In genomic region chr4:102574226-102574625, GRCm38 (mm10) we compare ENCODE assay signal across 10 mouse cellular contexts.
DNase-seq lines count a peak whose midpoint lies in the region; ATAC-seq and TF ChIP-seq lines count a peak whose summit lies in the region.
"Had no signal": no experiment of that assay in that cellular context is flagged by ENCODE, and none has a peak within 500 bp of the region (broad histone marks: within the 10 kb centered on the region; RNA-seq: fewer than 3 reads in every experiment).

No protein-coding gene starts in this region.

- TF ChIP-seq EP300 in heart, adult 2 months (IDR thresholded peaks at IDR 0.05; ENCODE audit: insufficient read depth, low read depth, low read length), result peak; percentile 61; the same call in 1 of the 2 replicates
- no peak for TF ChIP-seq EP300 in stomach, postnatal 0 days (optimal IDR thresholded peaks at IDR 0.05)

- H3K27me3 ChIP-seq in intestine, embryonic 14.5 days (replicated peaks; ENCODE audit: control insufficient read depth, insufficient read depth, low read length), result no peaks in the 10 kb centered on the region
- no peaks in the 10 kb centered on the region for H3K27me3 ChIP-seq in intestine, embryonic 16.5 days (replicated peaks; ENCODE audit: control insufficient read depth, insufficient read depth, low read length)
- H3K27me3 ChIP-seq in heart, adult 2 months (ENCODE audit: control insufficient read depth, insufficient read depth, low read length), result no peaks in the 10 kb centered on the region
- no peaks in the 10 kb centered on the region for H3K27me3 ChIP-seq in myocyte (ENCODE audit: control insufficient read depth, insufficient read depth, insufficient read length)
- no peaks in the 10 kb centered on the region for H3K27me3 ChIP-seq in stomach, postnatal 0 days (ENCODE audit: control insufficient read depth, insufficient read depth, low read length)
- H3K27me3 ChIP-seq: hindbrain, embryonic 15.5 days; Patski had no signal

- H3K4me2 ChIP-seq in intestine, embryonic 14.5 days (ENCODE audit: low read length), result no peak overlapping the region
- no peak overlapping the region for H3K4me2 ChIP-seq in intestine, embryonic 16.5 days (ENCODE audit: low read depth, low read length)
- H3K4me2 ChIP-seq in myocyte (ENCODE audit: low read depth), result peak overlapping the region; percentile 51
- no peak overlapping the region for H3K4me2 ChIP-seq in stomach, postnatal 0 days (replicated peaks; ENCODE audit: low read depth)
- H3K4me2 ChIP-seq: hindbrain, embryonic 15.5 days had no signal

- no peak for ATAC-seq in intestine, embryonic 14.5 days (replicated peaks; ENCODE audit: low FRiP score, low TSS enrichment, low read depth)
- ATAC-seq in intestine, embryonic 16.5 days, result no peak
- ATAC-seq in megakaryocyte-erythroid progenitor cell, adult 5-6 weeks (replicated peaks; ENCODE audit: low FRiP score, low TSS enrichment, poor library complexity, severe bottlenecking), result no peak
- no peak for ATAC-seq in stomach, postnatal 0 days (ENCODE audit: low FRiP score, low TSS enrichment)
- ATAC-seq: Patski had no signal

- peak; percentile 71 for TF ChIP-seq POLR2A in heart, adult 2 months (IDR thresholded peaks at IDR 0.05; ENCODE audit: insufficient read depth, low read depth, low read length)
- no peak for TF ChIP-seq POLR2A in myocyte (IDR thresholded peaks at IDR 0.05; ENCODE audit: insufficient read length, low read depth)

- no peak overlapping the region for H3K9ac ChIP-seq in intestine, embryonic 14.5 days (ENCODE audit: low read length)
- no peak overlapping the region for H3K9ac ChIP-seq in intestine, embryonic 16.5 days (ENCODE audit: low read depth, low read length)
- H3K9ac ChIP-seq in heart, adult 2 months (ENCODE audit: low read depth, low read length), result peak overlapping the region; percentile 56
- no peak overlapping the region for H3K9ac ChIP-seq in stomach, postnatal 0 days (ENCODE audit: low read length)
- H3K9ac ChIP-seq: hindbrain, embryonic 15.5 days had no signal

- H3K27ac ChIP-seq in intestine, embryonic 14.5 days (ENCODE audit: low read depth), result no peak overlapping the region
- H3K27ac ChIP-seq in intestine, embryonic 16.5 days (ENCODE audit: low read length), result no peak overlapping the region
- H3K27ac ChIP-seq in heart, adult 2 months, result peak overlapping the region; percentile 89
- H3K27ac ChIP-seq in stomach, postnatal 0 days (replicated peaks), result no peak overlapping the region
- H3K27ac ChIP-seq: hindbrain, embryonic 15.5 days had no signal

- peaks cover 16% of the 10 kb centered on the region for H3K4me1 ChIP-seq in intestine, embryonic 14.5 days (replicated peaks; ENCODE audit: control insufficient read depth, insufficient read depth, low read length)
- H3K4me1 ChIP-seq in intestine, embryonic 16.5 days (ENCODE audit: control insufficient read depth, insufficient read depth, low read length), result peaks cover 8% of the 10 kb centered on the region
- peaks cover 30% of the 10 kb centered on the region for H3K4me1 ChIP-seq in heart, adult 2 months (ENCODE audit: control insufficient read depth, insufficient read depth, low read length)
- peaks cover 4% of the 10 kb centered on the region for H3K4me1 ChIP-seq in stomach, postnatal 0 days (replicated peaks; ENCODE audit: control insufficient read depth, insufficient read depth)

- H3K36me3 ChIP-seq in intestine, embryonic 14.5 days (ENCODE audit: control insufficient read depth, insufficient read depth, low read length), result no peaks in the 10 kb centered on the region
- H3K36me3 ChIP-seq in intestine, embryonic 16.5 days (ENCODE audit: control insufficient read depth, insufficient read depth, low read length), result no peaks in the 10 kb centered on the region
- H3K36me3 ChIP-seq in heart, adult 2 months (ENCODE audit: control insufficient read depth, insufficient read depth, low read length), result peaks cover 46% of the 10 kb centered on the region
- H3K36me3 ChIP-seq in myocyte (ENCODE audit: control insufficient read depth, insufficient read depth), result no peaks in the 10 kb centered on the region
- H3K36me3 ChIP-seq in stomach, postnatal 0 days (ENCODE audit: control insufficient read depth, insufficient read depth, low read length), result no peaks in the 10 kb centered on the region
- H3K36me3 ChIP-seq: hindbrain, embryonic 15.5 days had no signal

- no peaks in the 10 kb centered on the region for H3K9me3 ChIP-seq in intestine, embryonic 14.5 days (ENCODE audit: control insufficient read depth, low read length)
- H3K9me3 ChIP-seq in intestine, embryonic 16.5 days (ENCODE audit: control insufficient read depth, low read length), result no peaks in the 10 kb centered on the region
- no peaks in the 10 kb centered on the region for H3K9me3 ChIP-seq in stomach, postnatal 0 days (ENCODE audit: control insufficient read depth, low read length)
- H3K9me3 ChIP-seq: hindbrain, embryonic 15.5 days had no signal

- DNase-seq in intestine, embryonic 14.5 days (ENCODE audit: low spot score), result peak; percentile 31
- peak; percentile 78 to 87 for DNase-seq in heart, adult 2 months
- peak; percentile 28 to 51 for DNase-seq in kidney, postnatal 4 days
- DNase-seq in stomach, postnatal 0 days (ENCODE audit: low spot score), result no peak
- DNase-seq in embryo, embryonic 9.5 days (ENCODE audit: extremely low spot score), result no peak

- no peak for TF ChIP-seq CTCF in heart, adult 2 months (IDR thresholded peaks at IDR 0.05)
- no peak for TF ChIP-seq CTCF in stomach, postnatal 0 days (IDR thresholded peaks at IDR 0.05; ENCODE audit: low read depth)

- intact Hi-C loops in heart, adult 2 months (cut with DNase I), result loop anchor here (10.0 kb wide), 1 partner anchor 541 kb away; the partner anchor contains the start of genes Mier1 and Wdr78

- peaks cover 3% of the 10 kb centered on the region for H3K79me2 ChIP-seq in heart, adult 2 months (replicated peaks; ENCODE audit: control insufficient read depth, insufficient read depth, low read length)
- H3K79me2 ChIP-seq in myocyte (ENCODE audit: control insufficient read depth, insufficient read depth), result peaks cover 17% of the 10 kb centered on the region

- no peak overlapping the region for H3K4me3 ChIP-seq in intestine, embryonic 14.5 days (ENCODE audit: low read depth, low read length)
- no peak overlapping the region for H3K4me3 ChIP-seq in intestine, embryonic 16.5 days (ENCODE audit: low read length)
- H3K4me3 ChIP-seq in heart, adult 2 months, result peak overlapping the region; percentile 45
- no peak overlapping the region for H3K4me3 ChIP-seq in myocyte
- H3K4me3 ChIP-seq in stomach, postnatal 0 days (ENCODE audit: low read depth, low read length), result no peak overlapping the region
- H3K4me3 ChIP-seq: hindbrain, embryonic 15.5 days had no signal

- no peak overlapping the region for H3ac ChIP-seq in myocyte (ENCODE audit: control insufficient read depth, insufficient read length)

- 53% methylated on average over 9 of the region's 9 CpGs for WGBS in intestine, embryonic 14.5 days
- 48% methylated on average over 9 of the region's 9 CpGs for WGBS in intestine, embryonic 16.5 days
- WGBS in heart, adult 2 months, result 3% methylated on average over 9 of the region's 9 CpGs
- 50% methylated on average over 9 of the region's 9 CpGs for WGBS in stomach, postnatal 0 days

TF ChIP-seq in myocyte, 11 proteins besides CTCF, POLR2A, EP300 and RAD21:
- TF ChIP-seq MAX (IDR thresholded peaks at IDR 0.05; ENCODE audit: low read depth) (no peak), E2F4 (IDR thresholded peaks at IDR 0.05; ENCODE audit: insufficient read depth) (no peak), MYOD1 (IDR thresholded peaks at IDR 0.05; ENCODE audit: control insufficient read depth in 1 of 3, insufficient read length in 2 of 3, low read depth in 2 of 3) (peak in 1 of 3 experiments; percentile 79), MYOG (IDR thresholded peaks at IDR 0.05; ENCODE audit: control insufficient read depth in 1 of 3, insufficient read depth in 1 of 3, insufficient read length in 2 of 3, low read depth in 2 of 3) (peak in 1 of 3 experiments; percentile 51)

Comparison
In these comparisons a context has a peak if more than half of its experiments do, and no peak if none do; other contexts are left out.
1. DNase-seq: peak in intestine, embryonic 14.5 days (single experiment), heart, adult 2 months (2 of 2) and kidney, postnatal 4 days (2 of 2); none in stomach, postnatal 0 days (single experiment) and embryo, embryonic 9.5 days (single experiment).